Mouse (Mus musculus) hindbrain, embryonic 14.5 days (tissue): Measurements from ENCODE around the gene Adamts14. TPM values are rescaled to one million over a fixed set of nuclear protein-coding genes. Genes with fewer than 3 reads are reported as not detected.
A peak's percentile ranks its signal among the peaks of the same experiment; 100 is the strongest.

Source experiments
- ATAC-seq: fragments of 200-750 bp; cut with Nextera tagmentation; 2 replicates; pipeline ENCODE4 v1.8.0; 2017; ENCODE audit warnings: moderate number of reproducible peaks, mild to moderate bottlenecking, moderate TSS enrichment, moderate library complexity; ENCODE audit not compliant: low FRiP score
- DNase-seq: peaks from one replicate; pipeline ENCODE4 v3.0.0-alpha.2; 2015; ENCODE audit warnings: low spot score
- H3K27ac ChIP-seq: fragments of 300-500 bp; sonication (generic); 2 replicates; pipeline ENCODE4 v1.5.1; 2014; ENCODE audit warnings: mild to moderate bottlenecking, moderate library complexity
- H3K27me3 ChIP-seq: fragments of 300-500 bp; sonication (generic); 2 replicates; pipeline ENCODE4 v1.6.1; 2014; ENCODE audit warnings: mild to moderate bottlenecking, low read length, mixed read lengths; ENCODE audit not compliant: control insufficient read depth, insufficient read depth
- H3K36me3 ChIP-seq: fragments of 300-500 bp; sonication (generic); replicated peaks from 2 replicates; pipeline ENCODE4 v1.6.1; 2014; ENCODE audit not compliant: control insufficient read depth, insufficient read depth
- H3K4me1 ChIP-seq: fragments of 300-500 bp; sonication (generic); replicated peaks from 2 replicates; pipeline ENCODE4 v1.6.1; 2014; ENCODE audit warnings: antibody characterized with exemption, low read length, mixed read lengths; ENCODE audit not compliant: control insufficient read depth, insufficient read depth
- H3K4me2 ChIP-seq: fragments of 300-500 bp; sonication (generic); replicated peaks from 2 replicates; pipeline ENCODE4 v1.6.1; 2014; ENCODE audit warnings: mild to moderate bottlenecking, moderate library complexity
- H3K4me3 ChIP-seq: fragments of 300-500 bp; sonication (generic); replicated peaks from 2 replicates; pipeline ENCODE4 v1.5.1; 2014; ENCODE audit warnings: mild to moderate bottlenecking, low read length
- H3K9ac ChIP-seq: fragments of 300-500 bp; sonication (generic); 2 replicates; pipeline ENCODE4 v1.6.1; 2014
- H3K9me3 ChIP-seq: fragments of 300-500 bp; sonication (generic); 2 replicates; pipeline ENCODE4 v1.6.1; 2016; ENCODE audit warnings: low read length; ENCODE audit not compliant: control insufficient read depth
- WGBS: fragments of 180-500 bp; shearing (Covaris S2); extraction: QIAGEN DNeasy Blood & Tissue Kit; methylation state at CpG from one replicate; pipeline ENCODE4 v1.1.7; 2014; 5-methylcytosine and 5-hydroxymethylcytosine counted together
- polyA plus RNA-seq: library from polyadenylated mRNA; unstranded; fragments of >200 nt; fragmentation: Nextera tagmentation; extraction: Ambion mirVana; gene quantifications from 2 replicates; pipeline ENCODE4 v1.2.1, GENCODE M21; 2014

Adamts14 gene
- polyA plus RNA-seq, 1 experiment from 2014 or later: 0.36 TPM

GRCm38 (mm10) chr10:61300996-61301395 lies 27.8 kb upstream of the Adamts14 start:
- Histone ChIP-seq H3K27me3 (no peaks in the 10 kb centered on the region), H3K4me2 (no peak overlapping the region), H3K36me3 (no peaks in the 10 kb centered on the region), H3K4me3 (no peak overlapping the region), H3K9ac (no peak overlapping the region), H3K9me3 (no peaks in the 10 kb centered on the region), H3K4me1 (no peaks in the 10 kb centered on the region), H3K27ac (no peak overlapping the region)
- DNase-seq (no peak), ATAC-seq (no peak)
- WGBS: 82% methylated on average over 3 of the region's 3 CpGs

GRCm38 (mm10) chr10:61297477-61297876 lies 24.2 kb upstream of the Adamts14 start, which contains the start of gene Prf1:
TSS of gene Prf1 (plus strand) at chr10:61297833.
- Histone ChIP-seq H3K4me2 (no peak within 1 kb of the TSS), H3K36me3 (no peaks in the 10 kb centered on the region), H3K27me3 (no peaks in the 10 kb centered on the region), H3K27ac (no peak within 1 kb of the TSS), H3K9ac (no peak within 1 kb of the TSS), H3K9me3 (no peaks in the 10 kb centered on the region), H3K4me3 (no peak within 1 kb of the TSS), H3K4me1 (no peaks in the 10 kb centered on the region)
- DNase-seq (no peak), ATAC-seq (no peak)
- 89% methylated on average over 7 of the region's 7 CpGs for WGBS

GRCm38 (mm10) chr10:61296713-61297445 lies 23.6 kb upstream of the Adamts14 start:
- H3K4me1 ChIP-seq: no peaks in the 10 kb centered on the region
- H3K27me3 ChIP-seq: no peaks in the 10 kb centered on the region
- H3K9me3 ChIP-seq: no peaks in the 10 kb centered on the region
- DNase-seq: no peak
- WGBS: 80% methylated on average over 8 of the region's 8 CpGs
- H3K4me3 ChIP-seq: no peak overlapping the region
- H3K4me2 ChIP-seq: no peak overlapping the region
- no peaks in the 10 kb centered on the region for H3K36me3 ChIP-seq
- H3K9ac ChIP-seq: no peak overlapping the region
- no peak overlapping the region for H3K27ac ChIP-seq
- no peak for ATAC-seq

GRCm38 (mm10) chr10:61294242-61294641 lies 21.0 kb upstream of the Adamts14 start:
- Histone ChIP-seq H3K36me3 (no peaks in the 10 kb centered on the region), H3K4me2 (no peak overlapping the region), H3K4me1 (no peaks in the 10 kb centered on the region), H3K27ac (no peak overlapping the region), H3K9ac (no peak overlapping the region), H3K27me3 (no peaks in the 10 kb centered on the region), H3K4me3 (no peak overlapping the region), H3K9me3 (no peaks in the 10 kb centered on the region)
- ATAC-seq (no peak), DNase-seq (no peak)
- 83% methylated on average over 8 of the region's 8 CpGs for WGBS

- H3K9ac ChIP-seq: no peak overlapping the region
- ATAC-seq (no peak), DNase-seq (no peak)
- WGBS: 35% methylated on average over 2 of the region's 2 CpGs
- no peaks in the 10 kb centered on the region for H3K4me1 ChIP-seq
- no peaks in the 10 kb centered on the region for H3K9me3 ChIP-seq
- no peaks in the 10 kb centered on the region for H3K36me3 ChIP-seq
- no peak overlapping the region for H3K4me2 ChIP-seq
- H3K4me3 ChIP-seq: no peak overlapping the region
- H3K27ac ChIP-seq: no peak overlapping the region
- H3K27me3 ChIP-seq: no peaks in the 10 kb centered on the region
Observed at GRCm38 (mm10) chr10:61290479-61290878, 17.2 kb upstream of the Adamts14 start.

DNA sequence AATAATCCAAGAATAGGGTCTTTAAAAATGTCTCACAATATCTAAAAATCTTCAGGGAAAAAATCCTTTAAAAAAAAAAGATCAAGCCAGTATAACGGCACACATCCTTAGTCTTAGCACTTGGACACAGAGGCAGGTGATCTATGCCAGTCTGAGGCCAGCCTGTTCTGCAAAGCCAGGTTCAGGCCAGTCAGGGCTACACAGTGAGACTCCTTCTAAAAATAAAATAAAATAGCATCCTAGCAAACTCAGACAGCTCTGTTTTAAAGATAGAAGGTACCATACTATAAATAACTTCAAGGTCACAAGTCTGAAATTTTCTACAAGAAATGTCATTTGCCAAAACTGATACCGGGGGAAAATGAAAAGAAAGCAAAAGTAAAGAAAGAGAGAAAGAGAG lies 16.8 kb upstream of the Adamts14 start:
- 88% methylated on average over 2 of the region's 2 CpGs for WGBS
- Histone ChIP-seq H3K4me1 (no peaks in the 10 kb centered on the region), H3K27ac (no peak overlapping the region), H3K9ac (no peak overlapping the region), H3K27me3 (no peaks in the 10 kb centered on the region), H3K4me2 (no peak overlapping the region), H3K4me3 (no peak overlapping the region), H3K9me3 (no peaks in the 10 kb centered on the region), H3K36me3 (no peaks in the 10 kb centered on the region)
- DNase-seq (no peak), ATAC-seq (no peak)

GRCm38 (mm10) chr10:61286246-61286645 lies 13.0 kb upstream of the Adamts14 start:
- Histone ChIP-seq H3K36me3 (no peaks in the 10 kb centered on the region), H3K27ac (no peak overlapping the region), H3K27me3 (no peaks in the 10 kb centered on the region), H3K4me3 (no peak overlapping the region), H3K4me2 (no peak overlapping the region), H3K9ac (no peak overlapping the region), H3K9me3 (no peaks in the 10 kb centered on the region), H3K4me1 (no peaks in the 10 kb centered on the region)
- WGBS: 75% methylated on average over 7 of the region's 7 CpGs
- ATAC-seq: no peak
- no peak for DNase-seq

- H3K36me3 ChIP-seq: no peaks in the 10 kb centered on the region
- no peaks in the 10 kb centered on the region for H3K27me3 ChIP-seq
- H3K4me1 ChIP-seq: no peaks in the 10 kb centered on the region
- no peaks in the 10 kb centered on the region for H3K9me3 ChIP-seq
- H3K9ac ChIP-seq: no peak overlapping the region
- ATAC-seq (no peak), DNase-seq (peak; percentile 41)
- no peak overlapping the region for H3K27ac ChIP-seq
- H3K4me3 ChIP-seq: no peak overlapping the region
- 66% methylated on average over 11 of the region's 11 CpGs for WGBS
- no peak overlapping the region for H3K4me2 ChIP-seq
Observed at GRCm38 (mm10) chr10:61285271-61285670, 12.0 kb upstream of the Adamts14 start.

DNA sequence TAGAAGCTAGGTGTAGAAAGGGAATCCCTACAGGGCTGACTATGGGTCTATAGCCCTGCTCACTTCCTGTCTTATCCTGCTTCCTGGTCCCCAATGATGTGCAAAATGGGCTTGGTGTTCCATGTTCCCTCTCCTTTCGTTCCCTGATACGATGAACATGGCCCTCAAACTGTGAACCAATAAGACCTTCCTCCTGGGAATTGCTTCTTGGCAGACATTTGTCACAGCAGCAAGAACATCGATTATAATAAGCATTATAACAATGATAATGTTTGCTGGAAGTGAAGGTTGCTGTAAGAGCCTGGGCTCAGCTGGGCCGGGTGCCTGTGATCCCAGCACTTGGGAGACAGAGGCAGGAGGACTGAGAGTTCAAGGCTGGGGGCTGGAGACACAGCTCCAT lies 11.1 kb upstream of the Adamts14 start:
- WGBS: 81% methylated on average over 4 of the region's 4 CpGs

GRCm38 (mm10) chr10:61281115-61281514 lies 7.9 kb upstream of the Adamts14 start:
- no peak for ATAC-seq
- Histone ChIP-seq H3K27me3 (no peaks in the 10 kb centered on the region), H3K4me3 (no peak overlapping the region), H3K4me2 (no peak overlapping the region), H3K27ac (no peak overlapping the region), H3K9me3 (no peaks in the 10 kb centered on the region), H3K9ac (no peak overlapping the region), H3K4me1 (no peaks in the 10 kb centered on the region), H3K36me3 (no peaks in the 10 kb centered on the region)
- DNase-seq: no peak
- 86% methylated on average over 5 of the region's 5 CpGs for WGBS

More for the DNA sequence above, 11.1 kb upstream of the Adamts14 start:
- Histone ChIP-seq H3K9me3 (no peaks in the 10 kb centered on the region), H3K9ac (no peak overlapping the region), H3K36me3 (no peaks in the 10 kb centered on the region), H3K4me1 (no peaks in the 10 kb centered on the region), H3K27ac (no peak overlapping the region), H3K4me2 (no peak overlapping the region), H3K4me3 (no peak overlapping the region), H3K27me3 (no peaks in the 10 kb centered on the region)
- ATAC-seq: no peak
- no peak for DNase-seq
